Mouse (Mus musculus): ENCODE data around the gene Serpinb2. TPM values are rescaled to one million over a fixed set of nuclear protein-coding genes. Genes with fewer than 3 reads are reported as not detected.

The Serpinb2 gene
- not detected for total RNA-seq (2023)

DNA sequence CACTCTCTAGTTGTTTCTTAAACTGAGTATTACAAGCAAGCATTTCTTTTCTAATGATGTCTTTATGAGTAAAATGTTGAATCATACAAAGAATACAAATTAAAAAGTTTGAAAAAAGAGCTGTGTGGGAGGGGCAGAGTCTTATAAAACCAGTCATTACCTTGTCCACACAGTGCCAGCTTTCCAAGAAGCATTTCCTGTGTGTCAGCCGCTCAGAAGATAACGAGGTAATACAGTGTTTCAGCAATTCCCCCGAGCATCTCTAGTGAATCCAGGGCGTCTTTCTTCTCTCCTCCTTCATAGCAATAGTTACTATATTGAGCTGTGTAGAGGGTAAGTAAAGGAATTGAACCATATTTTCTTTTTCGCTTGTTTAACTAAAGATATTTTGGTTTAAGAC is at the start of gene Serpinb2:
Serpinb2 (plus strand) TSS at position 172 of the 400 bp plus-strand sequence.

Other genes starting within 250 kb of the Serpinb2 start
- gene Serpinb3b, start 233.1 kb upstream of the Serpinb2 start, total RNA-seq (2023): not detected
- not detected for gene Serpinb3c, start 233.1 kb upstream of the Serpinb2 start, total RNA-seq (2023)
- gene Serpinb11, start 150.2 kb upstream of the Serpinb2 start, total RNA-seq (2023): not detected
- gene Serpinb7, start 111.8 kb upstream of the Serpinb2 start, total RNA-seq (2023): not detected
- gene Serpinb8, start 78.6 kb downstream of the Serpinb2 start, total RNA-seq (2023): not detected